Mouse (Mus musculus) heart, embryonic 16.5 days (tissue): Measurements from ENCODE around the gene Spin1. TPM values are rescaled to one million over a fixed set of nuclear protein-coding genes. Genes with fewer than 3 reads are reported as not detected.
A peak's percentile ranks its signal among the peaks of the same experiment; 100 is the strongest.

Experiments
- ATAC-seq: fragments of 200-750 bp; cut with Nextera tagmentation; replicated peaks from 2 replicates; pipeline ENCODE4 v1.8.0; 2017; ENCODE audit warnings: moderate number of reproducible peaks; ENCODE audit not compliant: insufficient read depth, low FRiP score; ENCODE audit errors: extremely low read depth
- H3K27ac ChIP-seq: fragments of 300-500 bp; sonication (generic); 2 replicates; pipeline ENCODE4 v1.5.1; 2014; ENCODE audit warnings: mild to moderate bottlenecking, low read length, control low read depth, moderate library complexity
- H3K27me3 ChIP-seq: fragments of 300-500 bp; sonication (generic); 2 replicates; pipeline ENCODE4 v1.6.1; 2014; ENCODE audit warnings: low read length, mixed read lengths; ENCODE audit not compliant: control insufficient read depth, insufficient read depth
- H3K36me3 ChIP-seq: fragments of 300-500 bp; sonication (generic); 2 replicates; pipeline ENCODE4 v1.6.1; 2014; ENCODE audit not compliant: control insufficient read depth, insufficient read depth
- H3K4me1 ChIP-seq: fragments of 300-500 bp; sonication (generic); 2 replicates; pipeline ENCODE4 v1.6.1; 2014; ENCODE audit warnings: low read length, mixed read lengths; ENCODE audit not compliant: control insufficient read depth, insufficient read depth
- H3K4me2 ChIP-seq: fragments of 300-500 bp; sonication (generic); 2 replicates; pipeline ENCODE4 v1.6.1; 2014; ENCODE audit warnings: low read depth, mild to moderate bottlenecking, control low read depth, low read length
- H3K4me3 ChIP-seq: fragments of 300-500 bp; sonication (generic); 2 replicates; pipeline ENCODE4 v1.5.1; 2014; ENCODE audit warnings: mild to moderate bottlenecking, control low read depth, low read length
- H3K9ac ChIP-seq: fragments of 300-500 bp; sonication (generic); 2 replicates; pipeline ENCODE4 v1.6.1; 2014; ENCODE audit warnings: low read length, control low read depth
- H3K9me3 ChIP-seq: fragments of 300-500 bp; sonication (generic); replicated peaks from 2 replicates; pipeline ENCODE4 v1.6.1; 2016; ENCODE audit warnings: low read length; ENCODE audit not compliant: control insufficient read depth
- WGBS: fragments of 180-500 bp; shearing (Covaris S2); extraction: QIAGEN DNeasy Blood & Tissue Kit; methylation state at CpG from one replicate; pipeline ENCODE4 v1.1.7; 2014; 5-methylcytosine and 5-hydroxymethylcytosine counted together
- polyA plus RNA-seq: library from polyadenylated mRNA; unstranded; fragments of >200 nt; fragmentation: Nextera tagmentation; extraction: Ambion mirVana; gene quantifications from 2 replicates; pipeline ENCODE4 v1.2.1, GENCODE M21; 2015

Gene Spin1
- polyA plus RNA-seq, 1 experiment from 2014 or later, result 50.1 TPM

- Histone ChIP-seq H3K9ac (no peak overlapping the region), H3K36me3 (peaks cover 15% of the 10 kb centered on the region), H3K9me3 (no peaks in the 10 kb centered on the region), H3K27ac (peak overlapping the region; percentile 48; the same call in 1 of the 2 replicates), H3K4me2 (no peak overlapping the region), H3K27me3 (no peaks in the 10 kb centered on the region), H3K4me3 (no peak overlapping the region), H3K4me1 (peaks cover 11% of the 10 kb centered on the region)
- ATAC-seq, result peak; percentile 32; the same call in 1 of the 2 replicates
Measured at GRCm38 (mm10) chr13:51137702-51138031, 37.0 kb downstream of the Spin1 start.

- H3K36me3 ChIP-seq, result peaks cover 19% of the 10 kb centered on the region
- no peaks in the 10 kb centered on the region for H3K9me3 ChIP-seq
- H3K4me3 ChIP-seq, result no peak overlapping the region
- H3K4me2 ChIP-seq, result no peak overlapping the region
- H3K9ac ChIP-seq, result no peak overlapping the region
- no peak for ATAC-seq
- no peaks in the 10 kb centered on the region for H3K27me3 ChIP-seq
- H3K27ac ChIP-seq, result no peak overlapping the region
- no peaks in the 10 kb centered on the region for H3K4me1 ChIP-seq
- 70% methylated on average over 1 of the region's 1 CpGs for WGBS
Measured at GRCm38 (mm10) chr13:51147106-51147505, 46.4 kb downstream of the Spin1 start.

DNA sequence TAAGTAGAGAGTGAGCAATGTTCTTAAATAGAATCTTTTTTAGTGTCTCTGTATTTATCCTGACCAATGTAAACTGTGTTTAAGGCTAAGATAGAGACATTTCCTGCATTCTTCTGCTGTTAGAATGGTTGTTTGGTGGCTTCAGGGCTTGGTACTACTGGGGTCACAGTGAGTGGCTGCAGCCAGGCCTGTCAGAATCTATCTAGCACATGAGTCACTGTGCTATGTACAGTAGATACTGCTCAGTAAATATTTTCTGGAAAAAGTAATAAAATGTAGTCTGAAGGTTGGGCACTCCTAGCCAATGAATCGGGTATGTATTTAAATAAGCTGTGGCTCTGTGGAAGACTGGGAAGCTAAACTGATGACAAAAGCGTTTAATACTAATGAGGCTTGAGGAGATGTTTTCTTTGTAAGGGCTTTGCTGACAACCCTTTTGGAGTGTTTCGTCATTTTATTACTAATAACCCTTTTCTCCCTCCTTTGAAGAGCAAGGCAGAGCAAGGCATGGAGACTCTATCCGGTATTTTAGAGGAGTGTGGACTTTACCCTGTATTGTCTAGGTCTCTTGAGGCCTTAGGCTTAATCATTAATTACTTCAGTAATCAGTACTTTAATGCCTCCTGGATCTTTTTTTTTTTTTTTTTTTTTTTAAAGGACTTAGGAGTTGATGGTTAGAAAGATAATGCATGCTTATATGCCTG lies 52.4 kb downstream of the Spin1 start:
- no peak overlapping the region for H3K9ac ChIP-seq
- no peak overlapping the region for H3K27ac ChIP-seq
- no peak for ATAC-seq
- peaks cover 11% of the 10 kb centered on the region for H3K4me1 ChIP-seq
- H3K4me3 ChIP-seq, result no peak overlapping the region
- 87% methylated on average over 4 of the region's 4 CpGs for WGBS
- H3K36me3 ChIP-seq, result peaks cover 12% of the 10 kb centered on the region
- no peaks in the 10 kb centered on the region for H3K9me3 ChIP-seq
- H3K27me3 ChIP-seq, result no peaks in the 10 kb centered on the region
- H3K4me2 ChIP-seq, result no peak overlapping the region

GRCm38 (mm10) chr13:51153670-51154030 lies 53.0 kb downstream of the Spin1 start:
- ATAC-seq, result no peak
- 91% methylated on average over 4 of the region's 4 CpGs for WGBS
- peaks cover 15% of the 10 kb centered on the region for H3K36me3 ChIP-seq
- no peak overlapping the region for H3K4me2 ChIP-seq
- H3K4me1 ChIP-seq, result peaks cover 11% of the 10 kb centered on the region
- no peaks in the 10 kb centered on the region for H3K27me3 ChIP-seq
- H3K9me3 ChIP-seq, result no peaks in the 10 kb centered on the region
- no peak overlapping the region for H3K9ac ChIP-seq
- no peak overlapping the region for H3K4me3 ChIP-seq
- H3K27ac ChIP-seq, result no peak overlapping the region

- H3K9me3 ChIP-seq, result no peaks in the 10 kb centered on the region
- H3K27ac ChIP-seq, result peak overlapping the region; percentile 78
- peak; percentile 87 for ATAC-seq
- H3K4me2 ChIP-seq, result peak overlapping the region; percentile 43
- WGBS, result 46% methylated on average over 15 of the region's 15 CpGs
- H3K36me3 ChIP-seq, result peaks cover 11% of the 10 kb centered on the region
- peaks cover 11% of the 10 kb centered on the region for H3K4me1 ChIP-seq
- peak overlapping the region; percentile 22 for H3K4me3 ChIP-seq
- H3K27me3 ChIP-seq, result no peaks in the 10 kb centered on the region
- H3K9ac ChIP-seq, result peak overlapping the region; percentile 27; the same call in 1 of the 2 replicates
Measured at GRCm38 (mm10) chr13:51155178-51156013, 54.7 kb downstream of the Spin1 start.

- no peak overlapping the region for H3K4me3 ChIP-seq
- peak overlapping the region; percentile 78 for H3K27ac ChIP-seq
- 66% methylated on average over 6 of the region's 6 CpGs for WGBS
- H3K4me1 ChIP-seq, result peaks cover 11% of the 10 kb centered on the region
- no peak overlapping the region; the same call in 1 of the 2 replicates for H3K9ac ChIP-seq
- H3K36me3 ChIP-seq, result peaks cover 11% of the 10 kb centered on the region
- H3K9me3 ChIP-seq, result no peaks in the 10 kb centered on the region
- H3K27me3 ChIP-seq, result no peaks in the 10 kb centered on the region
- H3K4me2 ChIP-seq, result peak overlapping the region; percentile 43; the same call in 1 of the 2 replicates
- peak; percentile 46 for ATAC-seq
Measured at GRCm38 (mm10) chr13:51156014-51156386, 55.3 kb downstream of the Spin1 start.

GRCm38 (mm10) chr13:51157291-51157690 lies 56.6 kb downstream of the Spin1 start:
- H3K4me2 ChIP-seq, result no peak overlapping the region
- peaks cover 11% of the 10 kb centered on the region for H3K4me1 ChIP-seq
- H3K9ac ChIP-seq, result no peak overlapping the region
- H3K4me3 ChIP-seq, result no peak overlapping the region
- H3K27me3 ChIP-seq, result no peaks in the 10 kb centered on the region
- no peak overlapping the region for H3K27ac ChIP-seq
- peaks cover 11% of the 10 kb centered on the region for H3K36me3 ChIP-seq
- 63% methylated on average over 3 of the region's 3 CpGs for WGBS
- ATAC-seq, result no peak
- H3K9me3 ChIP-seq, result no peaks in the 10 kb centered on the region

DNA sequence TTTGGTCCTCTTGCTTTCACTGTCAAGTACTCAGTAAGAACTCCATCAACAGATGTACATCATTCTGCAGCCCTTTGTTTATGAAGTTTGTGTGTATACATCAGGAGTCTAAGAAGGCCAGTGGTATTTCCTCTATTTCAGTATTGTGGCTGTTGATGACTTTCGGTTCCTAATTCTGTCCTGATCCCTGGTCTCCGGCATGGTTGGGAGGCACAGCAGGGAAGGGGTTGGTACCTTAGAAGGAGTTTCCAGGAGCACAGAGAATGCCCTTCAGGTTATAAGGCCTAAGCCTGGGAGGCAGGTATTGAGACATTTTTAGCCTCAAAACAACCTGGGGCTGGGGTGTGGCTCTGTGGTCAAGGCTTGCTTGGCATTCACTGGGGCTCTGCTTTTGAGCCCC lies 61.0 kb downstream of the Spin1 start:
- Histone ChIP-seq H3K4me2 (no peak overlapping the region), H3K4me3 (no peak overlapping the region), H3K9me3 (no peaks in the 10 kb centered on the region; the same call in 1 of the 2 replicates), H3K27ac (no peak overlapping the region; the same call in 1 of the 2 replicates), H3K4me1 (no peaks in the 10 kb centered on the region), H3K9ac (no peak overlapping the region), H3K36me3 (peaks cover 7% of the 10 kb centered on the region), H3K27me3 (no peaks in the 10 kb centered on the region)
- ATAC-seq, result no peak
- 80% methylated on average over 2 of the region's 2 CpGs for WGBS

DNA sequence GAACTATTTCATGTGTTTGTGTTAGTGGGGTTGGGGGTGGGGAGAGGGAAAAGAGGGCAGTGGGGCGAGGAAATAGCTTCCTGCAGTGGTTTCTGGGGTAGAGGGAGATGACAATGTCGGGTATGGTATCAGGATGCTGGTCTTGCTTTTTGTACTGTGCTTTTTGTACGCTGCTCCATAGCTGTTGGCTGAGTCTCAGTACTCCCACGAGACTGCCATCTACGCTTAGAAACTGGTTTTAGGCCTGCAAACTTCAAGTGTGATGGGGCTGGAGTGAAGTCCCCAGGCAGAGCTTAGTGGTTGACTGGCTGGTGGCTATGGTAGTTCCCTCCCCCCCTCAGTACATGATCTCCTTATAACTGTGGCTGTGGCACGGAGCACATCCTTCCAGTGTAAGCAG lies 61.6 kb downstream of the Spin1 start:
- Histone ChIP-seq H3K27ac (no peak overlapping the region), H3K4me1 (no peaks in the 10 kb centered on the region)
- 81% methylated on average over 6 of the region's 6 CpGs for WGBS

More for the DNA sequence above, 61.6 kb downstream of the Spin1 start:
- Histone ChIP-seq H3K4me3 (no peak overlapping the region), H3K27me3 (no peaks in the 10 kb centered on the region), H3K36me3 (peaks cover 7% of the 10 kb centered on the region), H3K4me2 (no peak overlapping the region), H3K9ac (no peak overlapping the region), H3K9me3 (no peaks in the 10 kb centered on the region; the same call in 1 of the 2 replicates)
- ATAC-seq, result no peak
